Mouse (Mus musculus): Measurements from ENCODE around the gene Mrpl45. TPM values are rescaled to one million over a fixed set of nuclear protein-coding genes. Genes with fewer than 3 reads are reported as not detected.
A peak's percentile ranks its signal among the peaks of the same experiment; 100 is the strongest.
"Not testable (repeated sequence)": the region's sequence is repeated elsewhere in the genome, so short reads cannot be mapped to it uniquely, and the experiment has no call there.

The Mrpl45 gene
- polyA plus RNA-seq, 1 experiment from 2014 or later = 65.7 TPM

DNA sequence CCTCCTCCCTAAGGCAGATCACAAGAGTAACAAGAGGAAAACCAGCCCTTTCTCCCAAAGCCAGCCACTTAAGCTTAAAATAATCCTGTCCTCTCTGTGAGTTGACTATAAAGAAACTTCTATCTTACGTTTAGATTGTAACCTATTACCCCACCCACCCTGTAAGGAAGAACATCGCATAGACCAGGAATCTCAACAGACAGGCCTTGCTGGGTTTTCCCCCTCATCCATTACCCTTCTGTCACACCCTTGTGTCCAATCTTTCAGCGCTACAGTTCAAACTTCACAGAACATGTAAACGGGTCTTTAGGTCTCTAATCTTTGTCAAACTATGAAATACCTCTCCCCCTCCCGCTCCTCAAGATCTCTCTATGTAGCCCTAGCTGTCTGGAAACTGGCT, 10.9 kb upstream of the Mrpl45 start:
- H3K27ac ChIP-seq (replicated peaks) = no peak overlapping the region
- DNase-seq (ENCODE audit: low spot score) = no peak
- H3K36me3 ChIP-seq (replicated peaks) = no peaks in the 10 kb centered on the region
- no peak overlapping the region for H3K4me3 ChIP-seq
- H3K9me3 ChIP-seq = no peaks in the 10 kb centered on the region
- whole genome bisulfite sequencing = 88% methylated on average over 5 of the region's 5 CpGs
- peaks cover 5% of the 10 kb centered on the region for H3K4me1 ChIP-seq
- H3K27me3 ChIP-seq (replicated peaks; ENCODE audit: low read depth, poor library complexity, severe bottlenecking) = no peaks in the 10 kb centered on the region

DNA sequence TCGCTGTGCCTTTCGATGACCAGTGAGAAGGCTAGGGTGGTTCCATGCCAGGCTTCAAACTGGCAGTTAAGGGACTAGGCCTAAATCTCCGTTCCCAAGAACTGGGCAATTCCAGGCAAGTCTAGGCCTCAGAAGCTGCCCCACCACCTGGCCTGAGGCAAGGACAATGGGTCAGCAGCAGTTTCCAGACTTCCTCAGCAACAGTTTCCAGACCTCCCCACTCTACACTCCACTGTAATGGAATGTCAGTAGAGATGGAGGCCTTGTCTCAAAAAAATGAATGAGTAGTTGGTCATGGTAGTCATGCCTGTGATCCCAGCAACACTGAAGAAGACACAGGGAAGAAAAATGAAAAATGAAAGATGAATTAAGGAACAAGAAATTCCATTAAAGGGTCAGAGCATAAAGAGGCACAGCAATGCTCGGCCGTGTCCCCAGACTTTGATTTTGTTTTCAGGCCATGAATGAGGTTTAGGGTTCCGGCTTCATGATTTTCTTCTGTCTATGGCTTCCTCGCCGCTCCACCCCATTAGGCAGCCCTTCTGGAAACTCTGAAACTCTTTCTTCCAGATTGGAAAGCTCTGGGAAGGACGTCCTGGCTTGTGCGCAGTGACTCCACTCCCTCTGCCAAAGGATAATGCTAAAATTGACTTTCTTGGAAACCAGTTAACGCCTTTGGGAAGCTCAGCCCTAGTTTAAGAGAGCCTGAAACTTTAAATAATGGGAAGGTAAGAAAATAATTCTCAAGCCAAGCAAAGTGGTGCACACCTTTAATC, 8.0 kb upstream of the Mrpl45 start:
- Histone ChIP-seq H3K27ac (replicated peaks) (no peak overlapping the region), H3K36me3 (replicated peaks) (no peaks in the 10 kb centered on the region), H3K4me3 (no peak overlapping the region), H3K9me3 (no peaks in the 10 kb centered on the region), H3K27me3 (replicated peaks; ENCODE audit: low read depth, poor library complexity, severe bottlenecking) (0 out of 2 replicates have a peak, but pooled peaks cover 10% of the 10 kb centered on the region), H3K4me1 (peaks cover 25% of the 10 kb centered on the region)
- no peak for DNase-seq (ENCODE audit: low spot score)
- WGBS = 93% methylated on average over 11 of the region's 11 CpGs

DNA sequence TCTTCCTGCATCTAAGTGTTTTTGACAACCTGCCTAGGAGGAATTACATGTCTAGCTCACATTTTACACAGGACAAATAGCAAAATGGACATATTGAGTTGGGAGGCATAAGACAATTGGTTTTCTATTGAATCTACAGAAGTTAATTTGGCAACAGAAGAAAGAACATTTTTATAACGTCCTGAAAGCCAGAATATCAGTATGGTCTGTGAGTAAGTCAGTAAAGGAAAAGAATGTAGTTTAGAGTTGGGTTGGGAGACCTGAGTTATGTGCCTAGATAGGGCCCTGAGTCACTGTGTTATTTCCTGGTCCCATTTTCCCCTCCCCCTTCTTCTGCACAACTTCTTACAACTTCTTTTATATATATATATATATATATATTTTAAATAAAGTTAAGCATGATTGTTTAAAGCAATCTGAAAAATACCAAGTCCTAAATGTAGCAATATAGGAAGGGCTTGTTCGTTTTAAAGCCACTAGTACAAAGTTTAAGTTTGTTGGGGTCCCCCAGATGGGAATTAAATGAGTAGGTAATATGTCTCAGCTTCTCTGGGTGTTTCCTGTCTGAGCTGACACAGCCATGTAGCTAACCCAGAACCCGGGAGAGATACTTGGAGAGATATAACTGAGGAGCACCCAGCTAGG, 6.6 kb upstream of the Mrpl45 start:
- no peak overlapping the region; the same call in 1 of the 2 replicates for H3K27ac ChIP-seq (replicated peaks)
- WGBS = 57% methylated on average over 3 of the region's 3 CpGs
- peaks cover 25% of the 10 kb centered on the region for H3K4me1 ChIP-seq
- no peaks in the 10 kb centered on the region for H3K36me3 ChIP-seq (replicated peaks)
- no peaks in the 10 kb centered on the region for H3K9me3 ChIP-seq
- H3K4me3 ChIP-seq = peak overlapping the region; percentile 62
- H3K27me3 ChIP-seq (replicated peaks; ENCODE audit: low read depth, poor library complexity, severe bottlenecking) = 0 out of 2 replicates have a peak, but pooled peaks cover 10% of the 10 kb centered on the region
- no peak for DNase-seq (ENCODE audit: low spot score)

DNA sequence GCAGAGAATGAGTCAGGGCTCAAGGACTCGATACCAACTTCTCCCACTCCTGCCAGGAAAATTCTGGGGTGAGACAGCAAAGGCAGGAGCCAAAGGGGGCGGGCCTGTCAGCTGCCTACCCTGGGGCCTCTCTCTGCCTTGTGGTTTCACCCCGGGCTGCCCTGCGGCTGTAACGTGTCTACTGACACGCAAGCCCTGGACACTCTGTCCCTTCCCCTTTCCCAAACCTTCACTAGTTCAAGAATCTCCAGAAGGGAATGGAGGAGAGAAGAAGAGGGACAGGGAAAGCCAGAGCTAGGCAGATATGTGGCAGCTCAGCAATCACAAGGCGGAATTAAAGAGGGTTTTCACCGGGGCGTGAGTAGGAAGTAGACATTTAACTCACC, 6.1 kb upstream of the Mrpl45 start:
- 5% methylated on average over 9 of the region's 9 CpGs for WGBS
- Histone ChIP-seq H3K9me3 (no peaks in the 10 kb centered on the region), H3K36me3 (replicated peaks) (no peaks in the 10 kb centered on the region), H3K4me3 (peak overlapping the region; percentile 62), H3K27me3 (replicated peaks; ENCODE audit: low read depth, poor library complexity, severe bottlenecking) (0 out of 2 replicates have a peak, but pooled peaks cover 10% of the 10 kb centered on the region), H3K4me1 (peaks cover 25% of the 10 kb centered on the region), H3K27ac (replicated peaks) (peak overlapping the region; percentile 78)
- peak; percentile 40 for DNase-seq (ENCODE audit: low spot score)

DNA sequence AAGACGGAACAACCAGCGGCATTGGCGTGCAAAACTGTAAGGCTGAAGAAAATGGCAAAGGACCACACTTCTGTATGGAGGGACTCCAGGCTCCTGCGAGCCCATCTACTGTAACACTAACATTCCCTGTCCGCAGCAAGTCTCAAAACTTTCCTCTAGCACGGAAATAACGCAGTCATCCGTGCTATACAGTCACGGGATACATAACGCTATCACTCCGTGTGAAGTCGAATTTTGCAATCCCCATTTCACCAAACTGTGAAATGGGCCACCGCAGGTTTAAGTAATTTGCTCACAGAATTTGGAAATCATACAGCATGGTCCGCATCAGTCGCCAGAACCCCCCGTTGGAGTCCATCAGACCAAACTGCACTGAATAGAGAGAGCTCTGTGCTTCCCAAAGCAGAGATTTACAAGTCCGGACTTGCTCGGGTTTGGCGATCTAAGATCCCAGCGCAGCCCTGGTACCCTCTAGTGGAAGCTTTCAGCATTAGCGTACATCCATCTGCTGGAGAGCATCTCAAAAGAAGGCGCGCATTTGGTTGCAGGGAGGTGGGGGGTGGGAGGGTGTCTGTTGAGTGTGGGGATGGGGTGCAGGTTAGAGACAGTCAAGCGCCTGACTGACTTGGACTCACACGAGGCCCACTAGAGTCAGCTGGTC, 5.5 kb upstream of the Mrpl45 start:
- WGBS = under 1% methylated on average over 25 of the region's 25 CpGs
- peaks cover 25% of the 10 kb centered on the region for H3K4me1 ChIP-seq
- H3K27ac ChIP-seq (replicated peaks) = peak overlapping the region; percentile 78
- peak overlapping the region; percentile 62 for H3K4me3 ChIP-seq
- no peaks in the 10 kb centered on the region for H3K36me3 ChIP-seq (replicated peaks)
- 0 out of 2 replicates have a peak, but pooled peaks cover 10% of the 10 kb centered on the region for H3K27me3 ChIP-seq (replicated peaks; ENCODE audit: low read depth, poor library complexity, severe bottlenecking)
- DNase-seq (ENCODE audit: low spot score) = peak; percentile 86
- H3K9me3 ChIP-seq = no peaks in the 10 kb centered on the region

DNA sequence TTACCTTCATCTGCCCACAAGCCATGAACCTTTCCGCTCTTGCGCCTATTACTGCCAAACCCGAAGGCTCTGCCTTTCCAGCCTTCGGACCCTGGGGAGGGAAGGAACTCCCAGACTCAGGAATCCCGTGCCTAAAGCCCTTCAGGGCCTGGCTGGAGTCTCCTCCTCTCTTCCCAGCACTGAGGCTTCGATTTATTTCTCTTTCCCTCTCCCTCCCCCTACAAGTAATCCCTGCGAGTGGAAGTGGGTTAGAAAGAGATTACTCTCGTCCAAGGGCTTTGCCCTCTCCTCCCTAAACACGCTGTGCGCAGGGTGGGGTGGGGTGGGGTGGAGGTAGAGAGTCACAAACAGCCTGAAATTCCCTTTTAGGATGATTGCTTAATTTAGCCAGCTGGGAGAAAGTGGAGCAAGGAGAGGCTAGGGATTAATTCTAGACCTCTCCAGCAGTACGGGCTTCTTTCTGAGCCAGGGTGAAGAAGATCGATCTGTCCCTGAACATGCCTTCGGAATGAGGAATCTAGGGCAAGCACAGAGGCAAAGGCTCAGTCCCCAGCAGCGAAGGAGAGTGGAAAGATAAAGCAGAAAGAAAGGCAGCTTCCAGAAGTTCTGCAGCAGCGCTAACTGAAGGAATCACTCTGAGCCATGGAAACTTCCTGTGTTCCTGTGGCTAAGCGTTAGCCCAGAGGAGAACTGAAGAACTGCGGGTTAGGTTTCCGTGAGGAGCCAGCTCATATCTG, 4.5 kb upstream of the Mrpl45 start:
- 2% methylated on average over 18 of the region's 18 CpGs for WGBS

DNA sequence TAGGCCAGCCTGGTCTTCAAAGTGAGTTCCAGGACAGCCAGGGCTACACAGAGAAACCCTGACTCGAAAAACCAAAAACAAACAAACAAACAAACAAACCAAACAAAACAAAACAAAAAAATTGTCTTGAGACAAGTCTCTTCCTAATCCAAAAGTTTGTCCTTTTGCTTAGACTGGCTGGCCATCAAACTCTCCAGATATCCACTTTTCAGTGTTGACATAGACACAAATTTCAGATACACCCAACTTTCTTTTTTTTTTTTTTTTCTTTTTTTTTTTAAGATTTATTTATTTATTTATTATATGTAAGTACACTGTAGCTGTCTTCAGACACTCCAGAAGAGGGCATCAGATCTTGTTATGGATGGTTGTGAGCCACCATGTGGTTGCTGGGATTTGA, 2.6 kb upstream of the Mrpl45 start:
- H3K27me3 ChIP-seq (replicated peaks; ENCODE audit: low read depth, poor library complexity, severe bottlenecking); H3K27ac ChIP-seq (replicated peaks); DNase-seq (ENCODE audit: low spot score); H3K4me3 ChIP-seq; H3K36me3 ChIP-seq (replicated peaks); H3K9me3 ChIP-seq: not testable (repeated sequence)
- 74% methylated on average over 1 of the region's 1 CpGs for WGBS
- peaks cover 38% of the 10 kb centered on the region for H3K4me1 ChIP-seq

More for the DNA sequence above, 4.5 kb upstream of the Mrpl45 start:
- Histone ChIP-seq H3K36me3 (replicated peaks) (no peaks in the 10 kb centered on the region), H3K27me3 (replicated peaks; ENCODE audit: low read depth, poor library complexity, severe bottlenecking) (0 out of 2 replicates have a peak, but pooled peaks cover 10% of the 10 kb centered on the region), H3K9me3 (no peaks in the 10 kb centered on the region), H3K4me1 (peaks cover 31% of the 10 kb centered on the region), H3K27ac (replicated peaks) (peak overlapping the region; percentile 78), H3K4me3 (peak overlapping the region; percentile 62)
- peak; percentile 51 for DNase-seq (ENCODE audit: low spot score)

DNA sequence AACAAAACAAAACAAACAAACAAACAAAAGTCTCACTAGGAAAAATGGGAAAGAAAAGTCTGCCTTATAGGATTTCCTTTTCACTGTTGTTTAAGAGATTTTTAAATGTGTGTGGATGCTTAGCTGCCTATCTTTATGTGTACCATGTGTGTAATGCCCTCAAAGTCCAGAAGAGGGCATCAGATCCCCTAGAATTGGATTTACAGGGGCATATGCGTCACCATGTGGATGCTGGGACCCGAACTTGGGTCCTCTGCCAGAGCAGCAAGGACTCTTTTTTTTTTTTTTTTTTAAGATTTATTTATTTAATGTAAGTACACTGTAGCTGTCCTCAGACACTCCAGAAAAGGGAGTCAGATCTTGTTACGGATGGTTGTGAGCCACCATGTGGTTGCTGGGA, 1.4 kb upstream of the Mrpl45 start:
- Histone ChIP-seq H3K36me3 (replicated peaks) (peaks cover 16% of the 10 kb centered on the region), H3K4me1 (peaks cover 38% of the 10 kb centered on the region), H3K27me3 (replicated peaks; ENCODE audit: low read depth, poor library complexity, severe bottlenecking) (0 out of 2 replicates have a peak, but pooled peaks cover 10% of the 10 kb centered on the region), H3K9me3 (no peaks in the 10 kb centered on the region), H3K4me3 (no peak overlapping the region), H3K27ac (replicated peaks) (no peak overlapping the region)
- DNase-seq (ENCODE audit: low spot score) = no peak
- 91% methylated on average over 3 of the region's 3 CpGs for WGBS

DNA sequence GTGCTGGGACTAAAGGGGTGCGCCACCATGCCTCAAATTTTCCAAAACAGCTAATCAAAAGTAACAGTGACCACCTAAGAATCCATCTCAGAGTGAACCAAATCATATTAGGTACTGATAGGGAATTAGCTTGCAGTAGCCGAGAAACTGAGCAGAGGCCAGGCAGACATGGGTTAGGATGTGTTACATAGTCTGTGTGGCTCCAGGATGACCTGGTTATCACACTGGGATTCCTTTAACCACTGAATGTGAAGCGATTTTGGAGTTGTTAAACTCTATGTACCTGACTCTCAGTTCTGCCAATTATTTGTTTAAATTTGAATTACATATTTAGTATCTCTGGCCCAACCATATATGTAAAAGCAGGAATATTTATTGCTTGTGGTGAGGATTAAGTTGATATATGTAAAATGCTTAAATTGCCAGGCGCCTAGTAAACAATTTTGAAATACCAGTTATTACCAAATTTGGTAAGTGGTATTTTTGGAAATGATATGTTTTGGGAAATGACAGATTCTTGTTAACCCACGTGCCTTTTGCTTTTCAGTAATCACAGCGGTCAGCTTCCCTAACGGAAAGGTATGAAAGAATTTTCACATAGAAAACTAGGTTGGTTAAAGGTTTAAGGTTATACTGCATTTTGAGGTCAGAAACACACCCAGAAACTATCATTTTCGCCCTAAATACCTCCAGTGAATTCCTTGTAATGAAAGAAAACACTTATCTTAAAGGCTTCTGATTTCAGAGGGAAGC, 589 bp upstream of the Mrpl45 start:
- Histone ChIP-seq H3K36me3 (replicated peaks) (peaks cover 25% of the 10 kb centered on the region), H3K27me3 (replicated peaks; ENCODE audit: low read depth, poor library complexity, severe bottlenecking) (0 out of 2 replicates have a peak, but pooled peaks cover 10% of the 10 kb centered on the region), H3K27ac (replicated peaks) (peak overlapping the region; percentile 87), H3K4me3 (peak overlapping the region; percentile 69), H3K9me3 (no peaks in the 10 kb centered on the region), H3K4me1 (peaks cover 30% of the 10 kb centered on the region)
- WGBS = 55% methylated on average over 8 of the region's 8 CpGs
- DNase-seq (ENCODE audit: low spot score) = no peak

DNA sequence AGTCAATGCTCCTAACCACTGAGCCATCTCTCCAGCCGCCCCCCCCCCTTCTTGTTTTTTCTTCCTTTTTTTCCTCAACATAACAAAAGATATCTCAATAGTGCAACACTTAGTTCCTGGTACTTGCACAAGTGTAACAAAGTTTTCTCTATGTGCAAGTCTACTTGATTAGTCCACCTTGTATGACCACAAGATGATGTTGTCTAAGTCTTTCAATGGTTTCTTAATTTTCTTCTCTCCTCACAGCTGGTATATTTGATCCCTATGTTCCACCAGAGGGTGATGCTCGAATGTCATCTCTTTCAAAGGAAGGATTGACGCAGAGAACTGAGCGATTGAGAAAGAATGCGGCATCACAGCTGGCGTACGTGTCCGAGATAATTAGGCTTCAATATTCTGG, 5.7 kb downstream of the Mrpl45 start:
- Histone ChIP-seq H3K27me3 (replicated peaks; ENCODE audit: low read depth, poor library complexity, severe bottlenecking) (no peaks in the 10 kb centered on the region), H3K4me1 (peaks cover 6% of the 10 kb centered on the region), H3K4me3 (no peak overlapping the region), H3K36me3 (replicated peaks) (peaks cover 84% of the 10 kb centered on the region), H3K27ac (replicated peaks) (no peak overlapping the region), H3K9me3 (no peaks in the 10 kb centered on the region)
- no peak for DNase-seq (ENCODE audit: low spot score)
- WGBS = 95% methylated on average over 8 of the region's 8 CpGs

DNA sequence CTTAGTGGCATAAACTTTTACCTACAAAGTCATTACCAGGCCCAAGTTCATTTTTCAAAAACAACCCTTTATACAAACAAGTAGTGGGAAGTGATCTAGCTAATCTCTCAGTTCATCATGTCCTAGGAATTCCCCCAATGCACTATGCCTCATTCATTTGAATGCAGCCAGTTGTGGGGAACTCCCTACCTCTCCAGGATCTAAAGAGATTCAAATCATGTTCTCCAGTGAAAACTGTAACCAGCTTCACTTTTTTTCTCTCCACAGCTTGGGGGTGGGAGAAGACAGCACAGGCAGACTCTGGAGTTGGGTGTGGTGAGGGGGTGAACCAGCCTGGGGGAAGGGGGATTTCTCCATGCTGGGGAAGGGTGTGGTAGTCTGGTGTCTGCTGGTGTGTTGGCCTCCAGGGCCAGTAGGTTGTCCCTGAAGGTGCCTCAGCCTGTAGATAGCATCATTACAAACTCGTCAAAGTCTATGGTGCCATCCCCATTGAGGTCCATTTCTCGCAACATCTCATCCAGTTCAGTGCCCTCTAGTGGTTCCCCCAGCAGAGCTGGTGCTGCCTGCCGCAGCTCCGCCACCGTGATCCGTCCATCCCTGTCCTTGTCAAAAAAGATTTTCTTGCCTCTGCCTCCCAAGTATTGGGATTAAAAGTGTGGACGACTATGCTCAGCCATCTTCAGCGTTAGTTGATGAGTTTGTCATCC, 6.5 kb downstream of the Mrpl45 start:
- 80% methylated on average over 8 of the region's 8 CpGs for WGBS
- H3K36me3 ChIP-seq (replicated peaks) = peaks cover 92% of the 10 kb centered on the region
- H3K4me3 ChIP-seq; H3K27me3 ChIP-seq (replicated peaks; ENCODE audit: low read depth, poor library complexity, severe bottlenecking); H3K9me3 ChIP-seq; H3K27ac ChIP-seq (replicated peaks); DNase-seq (ENCODE audit: low spot score); H3K4me1 ChIP-seq: not testable (repeated sequence)
